Mouse (Mus musculus): Measurements from ENCODE around the gene Gpr12. TPM values are rescaled to one million over a fixed set of nuclear protein-coding genes. Genes with fewer than 3 reads are reported as not detected.
"Not testable (repeated sequence)": the region's sequence is repeated elsewhere in the genome, so short reads cannot be mapped to it uniquely, and the experiment has no call there.

The Gpr12 gene
- total RNA-seq, 2 experiments from 2014 or later = 46.1 to 46.9 TPM

GRCm38 (mm10) chr5:146590987-146591386, 5.9 kb upstream of the Gpr12 start:
- DNase-seq (ENCODE audit: low spot score in 2 of 2) = no peak

GRCm38 (mm10) chr5:146586357-146587070, 1.5 kb upstream of the Gpr12 start:
- no peak for DNase-seq (ENCODE audit: low spot score in 2 of 2)

GRCm38 (mm10) chr5:146585307-146585651, 240 bp upstream of the Gpr12 start:
- no peak for DNase-seq (ENCODE audit: low spot score in 2 of 2)

- DNase-seq (ENCODE audit: low spot score in 2 of 2) = peak in 1 of 2 experiments; percentile 46
These were observed 922 bp downstream of the Gpr12 start for GRCm38 (mm10) chr5:146584156-146584477.

- DNase-seq (ENCODE audit: low spot score in 2 of 2) = no peak
These were observed 8.4 kb downstream of the Gpr12 start for GRCm38 (mm10) chr5:146576668-146577067.

GRCm38 (mm10) chr5:146572735-146573042, 12.3 kb downstream of the Gpr12 start:
- DNase-seq (ENCODE audit: low spot score in 2 of 2) = not testable (repeated sequence)

- DNase-seq (ENCODE audit: low spot score in 2 of 2) = peak; percentile 70 to 81
These were observed 13.0 kb downstream of the Gpr12 start for GRCm38 (mm10) chr5:146571830-146572734.

- not testable (repeated sequence) for DNase-seq (ENCODE audit: low spot score in 2 of 2)
These were observed 14.9 kb downstream of the Gpr12 start for GRCm38 (mm10) chr5:146570179-146570578.

GRCm38 (mm10) chr5:146567054-146567453, 18.0 kb downstream of the Gpr12 start:
- DNase-seq (ENCODE audit: low spot score in 2 of 2) = no peak

- no peak for DNase-seq (ENCODE audit: low spot score in 2 of 2)
These were observed 20.8 kb downstream of the Gpr12 start for GRCm38 (mm10) chr5:146564259-146564658.

GRCm38 (mm10) chr5:146555836-146556235, 29.2 kb downstream of the Gpr12 start, which contains the start of gene Gm3415:
TSS of gene Gm3415 (plus strand) at chr5:146556136.
- DNase-seq (ENCODE audit: low spot score in 2 of 2) = not testable (repeated sequence)

- DNase-seq (ENCODE audit: low spot score in 2 of 2) = not testable (repeated sequence)
These were observed 47.7 kb downstream of the Gpr12 start, which contains the start of gene Gm3409 for GRCm38 (mm10) chr5:146537347-146537746. TSS of gene Gm3409 (plus strand) at chr5:146537647.

Other genes with a start within 250 kb of the Gpr12 start
- 10 to 100 TPM; 77.3 to 85.9 TPM for gene Wasf3, start 200.3 kb downstream of the Gpr12 start, total RNA-seq (2021)
- not detected for gene Gm6408, start 103.3 kb downstream of the Gpr12 start, total RNA-seq (2021)
- gene Gm6370, start 93.9 kb downstream of the Gpr12 start, total RNA-seq (2021) = not detected
- not detected for gene 4930449I24Rik, start 82.8 kb downstream of the Gpr12 start, total RNA-seq (2021)
- gene Gm3402, start 71.1 kb downstream of the Gpr12 start, total RNA-seq (2021) = not detected
- gene Gm3404, start 59.4 kb downstream of the Gpr12 start, total RNA-seq (2021) = not detected
- gene Gm3409, start 47.6 kb downstream of the Gpr12 start, total RNA-seq (2021) = not detected
- not detected for gene Gm3415, start 29.1 kb downstream of the Gpr12 start, total RNA-seq (2021)
- 10 to 100 TPM; 64.4 to 67.3 TPM for gene Usp12, start 209.8 kb upstream of the Gpr12 start, total RNA-seq (2021)
- gene Rpl21, start 247.7 kb upstream of the Gpr12 start, total RNA-seq (2021) = 100 to 1,000 TPM; 264 to 265 TPM